Mouse (Mus musculus) layer of hippocampus, postnatal 10 days (tissue): ENCODE measurements around the gene Strc. TPM values are rescaled to one million over a fixed set of nuclear protein-coding genes. Genes with fewer than 3 reads are reported as not detected.
A peak's percentile ranks its signal among the peaks of the same experiment; 100 is the strongest.
"Not testable (repeated sequence)": the region's sequence is repeated elsewhere in the genome, so short reads cannot be mapped to it uniquely, and the experiment has no call there.

Experiments
- DNase-seq, 2 experiments: peaks; one replicate each; pipeline ENCODE4 v3.0.0; 2021; ENCODE audit warnings: low spot score in 2 of 2
- long read RNA-seq: library from polyadenylated mRNA; stranded (forward); transcript quantifications from one replicate; pipeline ENCODE4 v2.0.0, GENCODE M21; 2023
- total RNA-seq, 2 experiments: library from RNA; stranded (reverse); gene quantifications; 2 replicates each; pipeline ENCODE4 v1.2.3; 2021

Strc gene
- total RNA-seq, result under 1 TPM; 0.13 to 0.16 TPM
- long read RNA-seq, result 0 reads

GRCm38 (mm10) chr2:121386961-121387575 is at the start of gene Strc:
TSS of gene Strc (minus strand) at chr2:121387168.
- DNase-seq, result not testable (repeated sequence)

- DNase-seq, result no peak
Observed at GRCm38 (mm10) chr2:121434854-121435253, 47.9 kb upstream of the Strc start.

- no peak for DNase-seq
Observed at GRCm38 (mm10) chr2:121425890-121426289, 38.9 kb upstream of the Strc start.

GRCm38 (mm10) chr2:121423166-121423565 is 36.2 kb upstream of the Strc start:
- no peak for DNase-seq

- no peak for DNase-seq
Observed at GRCm38 (mm10) chr2:121418476-121418875, 31.5 kb upstream of the Strc start.

GRCm38 (mm10) chr2:121416356-121416755 is 29.4 kb upstream of the Strc start:
- DNase-seq, result no peak

GRCm38 (mm10) chr2:121415591-121415990 is 28.6 kb upstream of the Strc start:
- no peak for DNase-seq

- no peak for DNase-seq
Observed at GRCm38 (mm10) chr2:121415103-121415502, 28.1 kb upstream of the Strc start.

GRCm38 (mm10) chr2:121414139-121414685 is 27.2 kb upstream of the Strc start:
- DNase-seq, result no peak

- DNase-seq, result peak; percentile 94 to 97
Observed at GRCm38 (mm10) chr2:121413387-121414042, 26.5 kb upstream of the Strc start, which contains the start of the genes Pdia3 and Catsper2. TSS of gene Pdia3 (plus strand) at chr2:121413775. TSS of gene Catsper2 (minus strand) at chr2:121413792.

- DNase-seq, result no peak
Observed at GRCm38 (mm10) chr2:121412843-121413386, 25.9 kb upstream of the Strc start.

GRCm38 (mm10) chr2:121408160-121408559 is 21.2 kb upstream of the Strc start:
- DNase-seq, result peak; percentile 16 to 21

GRCm38 (mm10) chr2:121403296-121403695 is 16.3 kb upstream of the Strc start:
- DNase-seq, result no peak

- DNase-seq, result peak; percentile 91 to 93
Observed at GRCm38 (mm10) chr2:121396624-121397023, 9.7 kb upstream of the Strc start.

- no peak for DNase-seq
Observed at GRCm38 (mm10) chr2:121374766-121375165, 12.2 kb downstream of the Strc start.

GRCm38 (mm10) chr2:121372266-121372665 is 14.7 kb downstream of the Strc start:
- DNase-seq, result no peak

GRCm38 (mm10) chr2:121370921-121371320 is 16.0 kb downstream of the Strc start:
- DNase-seq, result no peak

GRCm38 (mm10) chr2:121368831-121369230 is 18.1 kb downstream of the Strc start:
- DNase-seq, result peak; percentile 60 to 62

- DNase-seq, result no peak
Observed at GRCm38 (mm10) chr2:121363656-121364055, 23.3 kb downstream of the Strc start.

- DNase-seq, result no peak
Observed at GRCm38 (mm10) chr2:121359461-121359860, 27.5 kb downstream of the Strc start.

- DNase-seq, result peak; percentile 73 to 79
Observed at GRCm38 (mm10) chr2:121358381-121358780, 28.6 kb downstream of the Strc start.

GRCm38 (mm10) chr2:121357961-121358360 is 29.0 kb downstream of the Strc start:
- no peak for DNase-seq
